Mouse (Mus musculus): ENCODE data around the gene Arhgef38. TPM values are rescaled to one million over a fixed set of nuclear protein-coding genes. Genes with fewer than 3 reads are reported as not detected.

Gene Arhgef38
- polyA plus RNA-seq, 1 experiment from 2014 or later, result 1.1 TPM

DNA sequence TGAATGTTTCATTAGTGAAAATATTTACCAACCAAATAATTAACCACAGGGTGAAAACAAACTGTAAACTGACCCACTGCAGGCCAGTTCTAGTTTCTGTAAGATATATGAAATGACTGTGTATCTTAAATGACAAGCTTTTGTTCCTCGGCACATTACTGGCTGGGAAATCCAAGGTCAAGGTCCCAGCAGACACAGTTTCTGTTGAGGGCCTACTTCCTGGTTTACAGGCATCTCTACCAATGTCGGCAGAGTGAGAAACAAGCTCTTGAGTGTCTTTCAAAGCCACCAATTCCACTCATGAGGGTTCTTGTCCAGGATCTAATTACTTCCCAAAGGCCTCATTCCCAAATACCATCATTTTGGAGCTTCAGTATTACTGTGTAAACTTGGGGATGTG, 4.3 kb downstream of the Arhgef38 start:
- no peak overlapping the region; the same call in 1 of the 2 replicates for H3K27ac ChIP-seq (ENCODE audit: low read depth, low read length)
- H3K36me3 ChIP-seq (ENCODE audit: control insufficient read depth, insufficient read depth), result no peaks in the 10 kb centered on the region
- no peak for ATAC-seq
- no peaks in the 10 kb centered on the region; the same call in 1 of the 2 replicates for H3K4me1 ChIP-seq (replicated peaks; ENCODE audit: control insufficient read depth, insufficient read depth, low read length)
- no peaks in the 10 kb centered on the region for H3K9me3 ChIP-seq (ENCODE audit: control insufficient read depth)
- 24% methylated on average over 2 of the region's 2 CpGs for WGBS
- no peak overlapping the region for H3K4me3 ChIP-seq (ENCODE audit: low read depth, low read length)
- no peaks in the 10 kb centered on the region for H3K27me3 ChIP-seq (replicated peaks; ENCODE audit: control insufficient read depth, insufficient read depth, low read length)
- peak overlapping the region; percentile 17; the same call in 1 of the 2 replicates for H3K4me2 ChIP-seq (replicated peaks; ENCODE audit: low read depth)
- no peak for TF ChIP-seq CTCF (IDR thresholded peaks at IDR 0.05; ENCODE audit: low read depth)
- H3K9ac ChIP-seq (ENCODE audit: low read depth, low read length), result no peak overlapping the region

DNA sequence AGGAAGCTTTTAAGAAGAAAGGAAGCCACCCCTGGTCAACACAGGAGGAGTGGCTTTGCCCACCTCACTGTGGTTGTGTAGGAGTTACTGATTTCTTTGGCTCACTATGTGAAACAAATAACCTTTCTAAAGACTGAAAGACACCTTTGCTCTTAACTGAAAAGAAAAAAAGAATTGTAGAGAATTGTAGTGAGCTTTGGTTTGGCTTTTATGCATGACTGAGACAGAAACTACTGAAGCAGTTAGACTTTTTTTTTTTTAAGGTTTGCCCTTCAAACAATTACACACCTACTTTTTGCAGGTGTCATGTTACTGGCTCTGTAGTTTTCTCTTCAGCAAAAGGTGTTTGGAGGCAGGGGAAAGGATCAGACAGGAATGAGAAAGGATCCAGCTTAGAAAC, 5.2 kb downstream of the Arhgef38 start:
- no peak for ATAC-seq
- TF ChIP-seq CTCF (IDR thresholded peaks at IDR 0.05; ENCODE audit: low read depth), result no peak
- no peaks in the 10 kb centered on the region for H3K9me3 ChIP-seq (ENCODE audit: control insufficient read depth)
- H3K4me3 ChIP-seq (ENCODE audit: low read depth, low read length), result no peak overlapping the region
- 0 out of 2 replicates have a peak overlapping the region, but pooled peaks have one; percentile 13 for H3K4me2 ChIP-seq (replicated peaks; ENCODE audit: low read depth)
- no peaks in the 10 kb centered on the region; the same call in 1 of the 2 replicates for H3K4me1 ChIP-seq (replicated peaks; ENCODE audit: control insufficient read depth, insufficient read depth, low read length)
- no peak overlapping the region for H3K9ac ChIP-seq (ENCODE audit: low read depth, low read length)
- no peaks in the 10 kb centered on the region for H3K36me3 ChIP-seq (ENCODE audit: control insufficient read depth, insufficient read depth)
- no peaks in the 10 kb centered on the region for H3K27me3 ChIP-seq (replicated peaks; ENCODE audit: control insufficient read depth, insufficient read depth, low read length)
- H3K27ac ChIP-seq (ENCODE audit: low read depth, low read length), result no peak overlapping the region

DNA sequence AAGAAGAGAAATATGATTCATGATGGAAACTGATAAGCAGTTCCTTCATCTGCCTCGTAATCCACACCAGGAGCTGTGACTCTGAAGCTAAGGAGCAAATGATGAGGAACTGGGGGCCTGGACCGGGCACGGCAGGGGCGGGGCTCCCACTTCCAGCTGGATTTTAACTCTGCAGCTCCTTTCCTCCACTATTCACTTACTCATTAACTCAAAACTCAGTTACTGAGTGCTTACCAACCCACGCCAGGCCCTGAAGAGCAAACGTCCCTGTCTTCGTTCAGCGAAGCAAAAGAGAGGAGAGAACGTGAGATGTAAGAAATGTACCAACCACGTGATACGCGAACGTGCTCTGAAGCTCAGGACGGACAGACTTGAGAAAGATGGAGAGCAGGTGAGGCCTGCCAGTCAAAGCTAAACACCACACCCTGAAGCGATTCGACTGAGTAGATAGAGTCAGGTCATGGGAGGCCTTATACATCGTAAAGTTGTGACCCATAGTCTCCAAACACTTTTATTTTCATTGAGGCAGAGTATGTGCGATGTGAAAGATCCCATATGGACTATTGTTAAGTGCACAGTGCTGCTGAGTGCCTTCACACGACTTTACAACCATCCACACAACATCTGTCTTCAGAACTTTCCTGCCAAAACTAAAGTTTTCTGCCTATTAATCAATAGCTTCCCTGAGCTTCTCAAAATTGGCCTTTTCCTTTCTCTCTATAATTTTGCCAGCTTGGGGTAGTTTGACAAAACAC, 7.3 kb downstream of the Arhgef38 start:
- H3K4me1 ChIP-seq (replicated peaks; ENCODE audit: control insufficient read depth, insufficient read depth, low read length), result no peaks in the 10 kb centered on the region; the same call in 1 of the 2 replicates
- H3K27ac ChIP-seq (ENCODE audit: low read depth, low read length), result no peak overlapping the region
- no peak overlapping the region for H3K9ac ChIP-seq (ENCODE audit: low read depth, low read length)
- ATAC-seq, result 0 out of 2 replicates have a peak, but pooled peaks have one; percentile 14
- H3K4me2 ChIP-seq (replicated peaks; ENCODE audit: low read depth), result peak overlapping the region; percentile 57
- H3K9me3 ChIP-seq (ENCODE audit: control insufficient read depth), result no peaks in the 10 kb centered on the region
- 41% methylated on average over 19 of the region's 19 CpGs for WGBS
- TF ChIP-seq CTCF (IDR thresholded peaks at IDR 0.05; ENCODE audit: low read depth), result no peak
- no peaks in the 10 kb centered on the region for H3K36me3 ChIP-seq (ENCODE audit: control insufficient read depth, insufficient read depth)
- H3K27me3 ChIP-seq (replicated peaks; ENCODE audit: control insufficient read depth, insufficient read depth, low read length), result no peaks in the 10 kb centered on the region
- 0 out of 2 replicates have a peak overlapping the region, but pooled peaks have one; percentile 7 for H3K4me3 ChIP-seq (ENCODE audit: low read depth, low read length)

DNA sequence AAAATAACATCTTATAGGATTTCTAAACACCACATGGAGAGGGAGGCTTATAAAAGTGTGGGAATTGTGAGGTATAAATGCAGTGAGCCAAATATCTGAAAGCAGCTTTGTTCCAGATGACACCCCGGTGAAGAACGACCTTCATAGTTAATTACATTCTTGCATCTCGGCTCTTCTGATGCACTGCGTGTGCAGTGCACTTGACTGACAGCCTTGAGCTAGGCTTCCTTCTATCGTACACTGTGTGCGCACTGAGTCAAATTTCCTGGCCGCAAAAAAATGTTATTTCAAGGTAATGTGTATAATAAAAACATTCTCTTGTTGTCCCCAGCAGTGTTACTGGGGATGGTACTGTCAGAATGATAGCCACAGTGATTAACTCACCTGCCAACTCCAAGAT, 16.2 kb downstream of the Arhgef38 start:
- WGBS, result 72% methylated on average over 7 of the region's 7 CpGs
- Histone ChIP-seq H3K4me3 (ENCODE audit: low read depth, low read length) (no peak overlapping the region), H3K4me2 (replicated peaks; ENCODE audit: low read depth) (no peak overlapping the region)

DNA sequence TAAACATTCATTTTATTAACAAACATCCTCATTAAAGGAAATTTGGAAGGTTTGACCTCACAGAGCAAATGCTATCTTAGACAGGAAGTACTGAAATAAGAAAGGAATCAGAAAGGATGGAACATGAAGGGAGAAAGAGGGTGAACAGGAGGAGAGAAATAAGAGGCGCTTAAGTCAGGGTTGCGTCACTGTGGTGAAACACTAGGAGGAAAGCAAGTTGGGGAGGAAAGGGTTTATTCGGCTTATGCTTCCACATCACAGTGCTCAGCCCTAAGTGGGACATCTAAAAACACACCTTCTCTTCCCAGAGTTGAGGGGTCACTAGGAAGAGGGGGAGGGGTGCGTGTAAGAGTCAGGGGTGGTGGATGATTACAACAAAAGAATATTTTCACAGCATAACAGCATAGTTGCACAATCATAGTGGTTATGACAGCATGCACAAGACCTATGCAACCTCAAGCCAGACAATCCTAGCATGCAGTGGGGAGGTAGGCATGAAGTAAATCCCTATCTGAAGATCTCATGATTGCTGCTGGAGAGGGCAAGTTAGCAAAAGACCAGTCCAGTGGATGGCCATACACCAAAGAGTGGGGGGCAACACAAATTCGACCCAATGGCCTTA, 19.4 kb downstream of the Arhgef38 start:
- no peak overlapping the region for H3K27ac ChIP-seq (ENCODE audit: low read depth, low read length)
- H3K9me3 ChIP-seq (ENCODE audit: control insufficient read depth), result no peaks in the 10 kb centered on the region
- TF ChIP-seq CTCF (IDR thresholded peaks at IDR 0.05; ENCODE audit: low read depth), result no peak
- no peak for ATAC-seq
- no peak overlapping the region for H3K4me2 ChIP-seq (replicated peaks; ENCODE audit: low read depth)
- H3K9ac ChIP-seq (ENCODE audit: low read depth, low read length), result no peak overlapping the region
- no peak overlapping the region for H3K4me3 ChIP-seq (ENCODE audit: low read depth, low read length)
- no peaks in the 10 kb centered on the region for H3K27me3 ChIP-seq (replicated peaks; ENCODE audit: control insufficient read depth, insufficient read depth, low read length)
- H3K36me3 ChIP-seq (ENCODE audit: control insufficient read depth, insufficient read depth), result no peaks in the 10 kb centered on the region
- no peaks in the 10 kb centered on the region for H3K4me1 ChIP-seq (replicated peaks; ENCODE audit: control insufficient read depth, insufficient read depth, low read length)
- WGBS, result 87% methylated on average over 5 of the region's 5 CpGs

More for the DNA sequence above, 16.2 kb downstream of the Arhgef38 start:
- H3K27me3 ChIP-seq (replicated peaks; ENCODE audit: control insufficient read depth, insufficient read depth, low read length), result no peaks in the 10 kb centered on the region
- TF ChIP-seq CTCF (IDR thresholded peaks at IDR 0.05; ENCODE audit: low read depth), result no peak
- no peak overlapping the region for H3K9ac ChIP-seq (ENCODE audit: low read depth, low read length)
- H3K4me1 ChIP-seq (replicated peaks; ENCODE audit: control insufficient read depth, insufficient read depth, low read length), result no peaks in the 10 kb centered on the region
- no peak overlapping the region for H3K27ac ChIP-seq (ENCODE audit: low read depth, low read length)
- no peak for ATAC-seq
- no peaks in the 10 kb centered on the region for H3K9me3 ChIP-seq (ENCODE audit: control insufficient read depth)
- no peaks in the 10 kb centered on the region for H3K36me3 ChIP-seq (ENCODE audit: control insufficient read depth, insufficient read depth)

DNA sequence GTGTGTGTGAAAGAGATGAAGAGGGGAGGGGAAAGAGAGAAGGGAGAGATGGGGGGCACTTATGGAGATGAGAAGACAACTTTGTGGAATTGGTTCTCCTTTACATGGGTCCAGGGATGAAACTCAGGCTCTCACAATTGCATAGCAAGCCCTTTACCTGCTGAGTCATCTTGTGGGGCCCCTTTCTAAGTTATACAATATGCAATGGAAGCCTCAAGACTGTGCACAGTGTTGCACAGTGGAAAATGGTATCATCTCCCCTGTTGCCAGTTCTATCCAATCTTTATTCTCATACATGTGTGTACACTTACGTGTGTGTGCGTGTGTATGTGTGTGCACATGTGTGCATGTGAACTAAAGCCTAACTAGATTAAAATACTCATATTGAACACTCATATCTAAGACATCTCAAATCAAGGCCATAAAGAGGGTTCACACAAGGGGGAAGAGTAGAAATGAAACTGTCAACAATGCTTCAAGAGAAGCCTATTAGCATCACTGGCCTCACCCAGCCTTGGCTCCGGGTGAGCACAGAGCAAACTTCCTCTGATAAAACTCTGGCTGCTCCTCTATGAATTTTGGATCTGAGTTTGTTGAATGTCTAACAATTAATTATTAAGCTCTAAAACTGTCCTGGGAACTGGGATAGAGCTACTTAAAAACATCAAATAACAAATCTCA, 21.2 kb downstream of the Arhgef38 start:
- no peaks in the 10 kb centered on the region for H3K27me3 ChIP-seq (replicated peaks; ENCODE audit: control insufficient read depth, insufficient read depth, low read length)
- no peaks in the 10 kb centered on the region for H3K9me3 ChIP-seq (ENCODE audit: control insufficient read depth)
- H3K4me1 ChIP-seq (replicated peaks; ENCODE audit: control insufficient read depth, insufficient read depth, low read length), result no peaks in the 10 kb centered on the region
- 66% methylated on average over 3 of the region's 3 CpGs for WGBS
- H3K36me3 ChIP-seq (ENCODE audit: control insufficient read depth, insufficient read depth), result no peaks in the 10 kb centered on the region
- no peak overlapping the region for H3K4me3 ChIP-seq (ENCODE audit: low read depth, low read length)
- no peak overlapping the region for H3K27ac ChIP-seq (ENCODE audit: low read depth, low read length)
- no peak overlapping the region for H3K4me2 ChIP-seq (replicated peaks; ENCODE audit: low read depth)
- TF ChIP-seq CTCF (IDR thresholded peaks at IDR 0.05; ENCODE audit: low read depth), result no peak
- peak; percentile 63 for ATAC-seq
- no peak overlapping the region for H3K9ac ChIP-seq (ENCODE audit: low read depth, low read length)

All from intestine, postnatal 0 days (tissue).